Mouse (Mus musculus): ENCODE data around the gene Pik3cb. TPM values are rescaled to one million over a fixed set of nuclear protein-coding genes. Genes with fewer than 3 reads are reported as not detected.

The Pik3cb gene
- polyA plus RNA-seq (2016; fragmentation: Nextera tagmentation; extraction: Ambion mirVana), result 1.6 and 2.8 TPM in 2 replicates

DNA sequence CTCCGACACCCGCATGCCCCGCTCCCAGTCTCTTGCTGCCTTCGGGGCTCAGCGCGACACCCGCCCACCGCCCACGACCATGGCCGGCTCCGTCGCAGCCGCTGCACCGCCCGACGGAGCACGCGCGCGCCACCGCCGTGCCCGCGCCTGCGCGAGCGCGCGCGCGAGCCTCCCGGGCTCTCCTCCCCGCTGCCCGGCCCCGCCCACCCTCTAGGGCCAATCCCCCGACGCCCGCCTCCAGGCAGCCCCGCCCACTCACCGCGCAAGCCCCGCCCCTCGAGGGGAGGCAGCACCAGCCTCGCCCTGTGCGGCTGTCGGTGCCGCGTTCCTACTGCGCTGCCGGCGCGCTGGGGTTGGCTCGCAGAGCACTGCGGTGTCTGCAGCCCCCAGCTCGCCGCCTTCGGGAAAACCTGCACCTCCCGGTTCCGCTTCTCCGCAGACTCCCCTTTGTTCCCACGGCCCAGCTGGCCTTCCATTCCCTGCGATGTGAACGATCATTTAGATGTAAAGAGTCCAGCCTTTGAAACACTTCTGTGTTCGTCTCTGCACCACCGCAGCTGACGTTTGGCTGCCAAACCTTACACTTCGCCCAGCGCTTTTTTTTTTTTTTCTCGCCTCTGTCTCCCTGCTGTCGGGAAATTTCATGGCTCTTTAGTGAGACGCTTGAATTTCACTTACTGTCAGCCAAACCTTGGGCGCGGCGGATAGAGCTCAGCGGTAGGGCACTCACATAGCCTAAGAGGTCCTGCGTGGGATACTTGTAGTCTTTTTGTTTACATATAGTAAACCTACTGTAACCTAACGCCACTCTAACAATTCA is at the start of gene Pik3cb:
Pik3cb (minus strand) TSS at position 559 of the 820 bp plus-strand sequence.
- Histone ChIP-seq H3K36me3 (no peaks in the 10 kb centered on the region), H3K27ac (peak within 1 kb of the TSS; percentile 95), H3K4me1 (replicated peaks) (peaks cover 19% of the 10 kb centered on the region), H3K9me3 (no peaks in the 10 kb centered on the region), H3K4me3 (peak within 1 kb of the TSS; percentile 83), H3K27me3 (ENCODE audit: insufficient read depth, poor library complexity, severe bottlenecking) (peaks cover 26% of the 10 kb centered on the region)
- DNase-seq (ENCODE audit: low spot score), result peak; percentile 97
- under 1% methylated on average over 77 of the region's 77 CpGs for WGBS

DNA sequence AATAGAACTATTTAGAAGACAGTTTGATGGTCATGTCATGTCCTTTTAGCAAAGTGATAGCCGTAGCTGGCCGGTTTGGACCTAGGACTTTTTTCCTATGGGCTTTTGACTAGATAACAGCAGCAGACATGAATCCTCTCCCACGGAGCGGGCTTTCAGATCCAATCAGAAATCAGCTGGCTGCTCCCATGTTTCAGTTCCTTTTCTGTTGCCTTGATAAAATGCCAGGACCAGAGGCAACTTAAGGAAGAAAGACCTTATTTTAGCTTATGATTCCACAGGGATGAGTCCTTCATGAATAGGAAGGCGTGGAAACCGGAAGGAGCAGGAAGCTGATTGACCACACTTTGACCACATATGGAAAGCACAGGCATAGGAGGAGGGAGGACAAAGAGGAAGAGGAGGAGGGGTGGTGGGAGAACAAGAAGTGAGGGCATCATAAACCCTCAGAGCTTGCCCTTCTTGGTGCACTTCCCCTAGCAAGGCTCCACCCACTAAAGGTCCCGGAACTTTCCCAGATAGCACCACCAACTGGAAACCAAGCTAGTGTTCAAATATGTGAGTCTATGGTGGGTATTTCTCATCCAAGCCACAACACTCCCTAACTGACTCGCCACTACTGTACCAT is 42.7 kb upstream of the Pik3cb start:
- H3K27me3 ChIP-seq (ENCODE audit: insufficient read depth, poor library complexity, severe bottlenecking), result no peaks in the 10 kb centered on the region
- 87% methylated on average over 8 of the region's 8 CpGs for WGBS
- H3K27ac ChIP-seq, result no peak overlapping the region
- no peaks in the 10 kb centered on the region for H3K36me3 ChIP-seq
- DNase-seq (ENCODE audit: low spot score), result no peak
- H3K4me1 ChIP-seq (replicated peaks), result 0 out of 2 replicates have a peak, but pooled peaks cover 4% of the 10 kb centered on the region
- H3K4me3 ChIP-seq, result no peak overlapping the region
- H3K9me3 ChIP-seq, result no peaks in the 10 kb centered on the region

GRCm38 (mm10) chr9:99182121-99182520 is 41.7 kb upstream of the Pik3cb start:
- Histone ChIP-seq H3K9me3 (no peaks in the 10 kb centered on the region), H3K4me3 (no peak overlapping the region), H3K27me3 (ENCODE audit: insufficient read depth, poor library complexity, severe bottlenecking) (no peaks in the 10 kb centered on the region), H3K4me1 (replicated peaks) (0 out of 2 replicates have a peak, but pooled peaks cover 4% of the 10 kb centered on the region), H3K27ac (no peak overlapping the region), H3K36me3 (no peaks in the 10 kb centered on the region)
- 89% methylated on average over 7 of the region's 7 CpGs for WGBS
- no peak for DNase-seq (ENCODE audit: low spot score)

DNA sequence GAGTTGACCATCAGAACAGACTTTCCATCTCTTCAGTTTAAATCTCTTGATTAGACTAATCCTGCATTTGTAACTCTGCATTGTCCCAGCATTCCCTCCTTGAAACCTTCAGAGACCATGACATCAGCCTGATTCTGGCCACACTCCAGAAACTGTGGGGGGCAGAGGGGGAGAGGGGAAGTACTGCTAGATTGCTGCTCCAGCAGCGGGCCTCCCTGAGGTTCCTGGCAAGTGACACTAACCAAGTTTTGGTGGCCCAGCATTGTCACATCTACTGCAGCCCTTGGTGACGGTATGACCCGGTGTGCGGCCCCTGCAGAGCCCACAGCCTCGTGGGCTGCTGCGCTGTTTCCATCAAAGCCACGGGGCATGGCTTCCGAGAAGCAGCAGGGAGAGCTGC is 39.9 kb upstream of the Pik3cb start:
- Histone ChIP-seq H3K9me3 (no peaks in the 10 kb centered on the region), H3K27me3 (ENCODE audit: insufficient read depth, poor library complexity, severe bottlenecking) (no peaks in the 10 kb centered on the region), H3K4me3 (no peak overlapping the region), H3K36me3 (no peaks in the 10 kb centered on the region), H3K4me1 (replicated peaks) (0 out of 2 replicates have a peak, but pooled peaks cover 4% of the 10 kb centered on the region), H3K27ac (no peak overlapping the region)
- DNase-seq (ENCODE audit: low spot score), result no peak
- 69% methylated on average over 8 of the region's 8 CpGs for WGBS

DNA sequence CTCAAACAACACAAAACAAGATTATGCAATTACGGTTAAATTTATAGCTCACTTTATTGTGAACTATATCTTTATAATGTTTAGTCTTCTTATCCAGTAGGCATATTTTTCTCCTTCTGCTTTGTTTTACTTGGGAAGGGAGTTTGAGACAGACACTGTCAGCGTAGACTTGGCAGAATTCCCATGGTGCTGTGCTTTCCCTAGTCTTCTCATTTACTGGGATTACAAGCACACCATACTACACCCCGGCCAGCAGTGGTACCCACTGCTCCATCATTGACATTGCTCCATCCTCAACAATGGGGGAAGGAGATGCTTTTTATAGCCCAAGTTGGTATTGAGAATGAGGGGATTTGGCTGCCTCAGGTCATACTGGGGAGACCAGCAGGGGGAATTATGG is 38.3 kb upstream of the Pik3cb start:
- DNase-seq (ENCODE audit: low spot score), result no peak
- Histone ChIP-seq H3K27me3 (ENCODE audit: insufficient read depth, poor library complexity, severe bottlenecking) (no peaks in the 10 kb centered on the region), H3K9me3 (no peaks in the 10 kb centered on the region), H3K4me3 (no peak overlapping the region), H3K4me1 (replicated peaks) (0 out of 2 replicates have a peak, but pooled peaks cover 4% of the 10 kb centered on the region), H3K27ac (no peak overlapping the region), H3K36me3 (no peaks in the 10 kb centered on the region)
- WGBS, result 85% methylated on average over 3 of the region's 3 CpGs

DNA sequence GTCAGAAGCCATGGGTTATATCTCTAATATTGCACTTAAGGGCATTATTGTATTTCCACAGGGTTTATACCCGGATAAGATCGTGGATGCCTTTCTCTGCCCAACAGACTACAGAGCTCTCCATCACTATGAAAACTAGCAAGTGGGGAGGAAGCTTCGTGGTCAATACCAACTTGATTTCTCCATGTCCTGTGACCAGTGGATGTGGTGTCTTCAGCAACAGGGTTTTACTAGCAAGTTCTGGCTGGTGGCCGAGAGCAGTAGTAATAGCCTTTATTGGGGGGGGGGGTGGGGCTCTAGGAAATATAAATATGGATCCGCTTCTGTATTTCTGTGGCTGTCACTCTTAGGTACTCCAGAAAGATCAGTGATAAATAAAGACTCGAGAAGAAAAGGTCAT is 35.4 kb upstream of the Pik3cb start:
- Histone ChIP-seq H3K27me3 (ENCODE audit: insufficient read depth, poor library complexity, severe bottlenecking) (no peaks in the 10 kb centered on the region), H3K36me3 (no peaks in the 10 kb centered on the region), H3K9me3 (no peaks in the 10 kb centered on the region), H3K27ac (no peak overlapping the region), H3K4me1 (replicated peaks) (peaks cover 9% of the 10 kb centered on the region), H3K4me3 (no peak overlapping the region)
- 88% methylated on average over 6 of the region's 6 CpGs for WGBS
- DNase-seq (ENCODE audit: low spot score), result no peak

DNA sequence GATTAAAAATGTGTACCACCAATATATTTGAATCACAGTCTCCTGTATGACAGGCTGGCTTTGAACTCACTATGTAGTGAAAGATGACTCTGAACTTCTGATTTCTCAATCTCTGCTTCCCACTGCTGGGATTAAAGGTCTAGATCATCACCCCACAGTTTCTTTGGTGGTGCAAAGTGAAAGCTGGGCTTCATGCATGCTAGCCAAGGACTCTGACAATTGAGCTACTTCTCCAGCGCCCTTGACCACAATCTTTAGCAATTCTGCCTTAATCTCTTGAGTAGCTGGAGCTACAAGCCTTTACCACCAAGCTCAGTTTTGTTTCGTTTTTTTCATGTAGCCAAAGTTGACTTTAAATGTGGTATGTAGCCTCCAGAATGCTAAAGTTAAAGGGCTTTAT is 32.4 kb upstream of the Pik3cb start:
- Histone ChIP-seq H3K36me3 (no peaks in the 10 kb centered on the region), H3K4me1 (replicated peaks) (peaks cover 5% of the 10 kb centered on the region)
- 73% methylated on average over 2 of the region's 2 CpGs for WGBS

DNA sequence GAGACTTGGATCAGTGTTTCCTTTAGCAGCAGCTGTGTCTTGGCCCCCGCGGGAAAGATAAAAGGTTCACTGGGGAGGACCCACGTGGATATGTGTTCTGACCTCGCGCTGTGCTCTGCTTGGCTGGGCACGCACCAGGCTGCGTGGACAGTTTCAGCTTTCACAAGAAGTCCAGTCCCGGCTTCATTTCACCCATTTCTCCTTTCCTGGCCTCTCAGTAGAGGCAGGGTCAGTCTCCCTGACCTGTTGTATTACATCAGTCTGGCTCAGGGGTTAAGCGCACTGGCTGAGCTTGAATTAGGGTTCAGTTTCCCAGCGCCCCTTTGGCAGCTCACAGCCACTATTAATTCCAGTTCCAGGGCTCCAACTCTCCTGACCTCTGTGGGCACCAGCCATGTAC is 30.8 kb upstream of the Pik3cb start:
- H3K27me3 ChIP-seq (ENCODE audit: insufficient read depth, poor library complexity, severe bottlenecking), result no peaks in the 10 kb centered on the region
- H3K36me3 ChIP-seq, result no peaks in the 10 kb centered on the region
- WGBS, result 51% methylated on average over 10 of the region's 10 CpGs
- peaks cover 9% of the 10 kb centered on the region for H3K4me1 ChIP-seq (replicated peaks)
- no peak overlapping the region for H3K27ac ChIP-seq
- H3K9me3 ChIP-seq, result no peaks in the 10 kb centered on the region
- peak; percentile 14 for DNase-seq (ENCODE audit: low spot score)
- no peak overlapping the region for H3K4me3 ChIP-seq

More for the DNA sequence above, 32.4 kb upstream of the Pik3cb start:
- Histone ChIP-seq H3K27ac (no peak overlapping the region), H3K27me3 (ENCODE audit: insufficient read depth, poor library complexity, severe bottlenecking) (no peaks in the 10 kb centered on the region), H3K9me3 (no peaks in the 10 kb centered on the region), H3K4me3 (no peak overlapping the region)
- DNase-seq (ENCODE audit: low spot score), result no peak

GRCm38 (mm10) chr9:99169029-99169428 is 28.6 kb upstream of the Pik3cb start:
- 82% methylated on average over 4 of the region's 4 CpGs for WGBS
- H3K27ac ChIP-seq, result peak overlapping the region; percentile 23; the same call in 1 of the 2 replicates
- H3K36me3 ChIP-seq, result no peaks in the 10 kb centered on the region
- H3K4me1 ChIP-seq (replicated peaks), result peaks cover 22% of the 10 kb centered on the region
- no peaks in the 10 kb centered on the region for H3K9me3 ChIP-seq
- H3K27me3 ChIP-seq (ENCODE audit: insufficient read depth, poor library complexity, severe bottlenecking), result no peaks in the 10 kb centered on the region
- no peak overlapping the region for H3K4me3 ChIP-seq
- DNase-seq (ENCODE audit: low spot score), result no peak

- Histone ChIP-seq H3K27me3 (ENCODE audit: insufficient read depth, poor library complexity, severe bottlenecking) (no peaks in the 10 kb centered on the region), H3K9me3 (no peaks in the 10 kb centered on the region), H3K4me1 (replicated peaks) (peaks cover 33% of the 10 kb centered on the region), H3K36me3 (no peaks in the 10 kb centered on the region), H3K27ac (peak overlapping the region; percentile 54; the same call in 1 of the 2 replicates), H3K4me3 (no peak overlapping the region)
- WGBS, result 83% methylated on average over 5 of the region's 5 CpGs
- no peak for DNase-seq (ENCODE audit: low spot score)
Observed at GRCm38 (mm10) chr9:99166946-99167345, 26.5 kb upstream of the Pik3cb start.

- H3K4me3 ChIP-seq, result no peak overlapping the region
- no peak overlapping the region for H3K27ac ChIP-seq
- DNase-seq (ENCODE audit: low spot score), result no peak
- 80% methylated on average over 6 of the region's 6 CpGs for whole genome bisulfite sequencing
- H3K9me3 ChIP-seq, result no peaks in the 10 kb centered on the region
- H3K4me1 ChIP-seq (replicated peaks), result peaks cover 29% of the 10 kb centered on the region
- H3K27me3 ChIP-seq (ENCODE audit: insufficient read depth, poor library complexity, severe bottlenecking), result no peaks in the 10 kb centered on the region
- H3K36me3 ChIP-seq, result no peaks in the 10 kb centered on the region
Observed at GRCm38 (mm10) chr9:99165956-99166355, 25.5 kb upstream of the Pik3cb start.

- 73% methylated on average over 3 of the region's 3 CpGs for WGBS
- Histone ChIP-seq H3K27me3 (ENCODE audit: insufficient read depth, poor library complexity, severe bottlenecking) (no peaks in the 10 kb centered on the region), H3K9me3 (no peaks in the 10 kb centered on the region), H3K27ac (no peak overlapping the region), H3K36me3 (no peaks in the 10 kb centered on the region), H3K4me3 (no peak overlapping the region), H3K4me1 (replicated peaks) (peaks cover 28% of the 10 kb centered on the region)
- no peak for DNase-seq (ENCODE audit: low spot score)
Observed at GRCm38 (mm10) chr9:99164664-99165226, 24.3 kb upstream of the Pik3cb start.

- peaks cover 28% of the 10 kb centered on the region for H3K4me1 ChIP-seq (replicated peaks)
- no peaks in the 10 kb centered on the region for H3K9me3 ChIP-seq
- WGBS, result 52% methylated on average over 9 of the region's 9 CpGs
- H3K4me3 ChIP-seq, result peak overlapping the region; percentile 28
- peak overlapping the region; percentile 84 for H3K27ac ChIP-seq
- no peak for DNase-seq (ENCODE audit: low spot score)
- no peaks in the 10 kb centered on the region for H3K36me3 ChIP-seq
- no peaks in the 10 kb centered on the region for H3K27me3 ChIP-seq (ENCODE audit: insufficient read depth, poor library complexity, severe bottlenecking)
Observed at GRCm38 (mm10) chr9:99164148-99164503, 23.7 kb upstream of the Pik3cb start.
